ENCODE assay signal across 8 mouse cellular contexts in the genomic region with DNA sequence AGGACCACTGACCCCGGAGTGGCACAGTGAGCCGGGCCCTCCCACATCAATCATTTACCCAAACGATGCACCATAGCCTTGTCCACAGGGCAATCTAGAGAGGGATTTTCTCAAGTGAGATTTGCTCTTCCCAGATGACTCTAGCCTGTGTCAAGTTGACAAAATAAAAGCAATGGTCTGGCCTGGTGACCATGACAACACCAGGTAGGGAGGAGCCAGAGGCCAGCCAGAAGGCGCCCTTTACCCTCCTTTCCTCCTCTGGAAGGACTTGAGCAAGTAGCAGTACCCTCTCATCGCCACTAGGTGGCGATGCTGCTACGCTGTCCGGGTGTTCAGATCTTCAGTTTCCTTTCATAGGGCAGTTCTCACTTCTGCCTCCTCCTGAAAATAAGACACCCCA. TPM values are rescaled to one million over a fixed set of nuclear protein-coding genes. Genes with fewer than 3 reads are reported as not detected.
DNase-seq lines count a peak whose midpoint lies in the region; ATAC-seq lines count a peak whose summit lies in the region.

No protein-coding gene starts in this region.

- 10% methylated on average over 8 of the region's 8 CpGs for WGBS in large intestine, adult 2 months

- ATAC-seq in erythroblast, adult 5-6 weeks (replicated peaks; ENCODE audit: low FRiP score, poor library complexity, severe bottlenecking) = peak; percentile 77
- ATAC-seq in megakaryocyte-erythroid progenitor cell, adult 5-6 weeks (replicated peaks; ENCODE audit: low FRiP score, low TSS enrichment, poor library complexity, severe bottlenecking) = peak; percentile 79

- DNase-seq in MN1 (ENCODE audit: low spot score) = peak; percentile 86
- DNase-seq in brain, adult 2 months (ENCODE audit: low read depth, low spot score) = peak; percentile 80
- peak; percentile 75 for DNase-seq in heart, postnatal 4 days
- DNase-seq in large intestine, adult 2 months (ENCODE audit: low read depth, low spot score) = peak; percentile 42
- peak; percentile 57 for DNase-seq in right cerebral cortex, postnatal 4 days
- DNase-seq in yolk sac, embryonic 10.5 days (ENCODE audit: low spot score) = peak; percentile 60

RNA-seq across cellular contexts. Expression of a gene that starts 58.3 kb away (rescaled TPM):
- 23.6 and 24.2 TPM in 2 replicates for total RNA-seq in erythroblast, adult 5-6 weeks (2015; ENCODE audit: low replicate concordance)
- total RNA-seq in erythroblast, adult 5-6 weeks (2017; ENCODE audit: low replicate concordance) = 17.6 and 31.2 TPM in 2 replicates
- total RNA-seq in heart, postnatal 4 days (2021) = 10 to 100 TPM; 64.6 to 68.6 TPM
- 20.8 and 23.8 TPM in 2 replicates for polyA plus RNA-seq in large intestine, adult 2 months (2012; rRNA removed)
- 55.4 and 85.9 TPM in 2 replicates for total RNA-seq in megakaryocyte-erythroid progenitor cell, adult 5-6 weeks (2014; fragmentation: Nextera tagmentation)
- 77.5 and 85.3 TPM in 2 replicates for total RNA-seq in megakaryocyte-erythroid progenitor cell, adult 5-6 weeks (2017)

Comparison
In these comparisons a context has a peak if more than half of its experiments do, and no peak if none do; other contexts are left out.
1. Peak in every context shown above with its lines: DNase-seq and ATAC-seq.